Mouse (Mus musculus): ENCODE results near the gene Arf5. TPM values are rescaled to one million over a fixed set of nuclear protein-coding genes. Genes with fewer than 3 reads are reported as not detected.

The Arf5 gene
- total and polyA plus RNA-seq, 3 experiments = 92.8 to 292 TPM; not detected in 1

- peaks cover 12% of the 10 kb centered on the region for H3K79me2 ChIP-seq (ENCODE audit: control insufficient read depth, insufficient read depth, low read length, poor library complexity)
- no peak overlapping the region for H3K9ac ChIP-seq (ENCODE audit: control insufficient read depth, low read depth, low read length, poor library complexity, severe bottlenecking)
- DNase-seq (ENCODE audit: low read depth, low spot score) = no peak
- no peak overlapping the region for H3K27ac ChIP-seq (ENCODE audit: control insufficient read depth, low read depth, low read length)
- peaks cover 2 to 22% of the 10 kb centered on the region in 2 experiments; a peak in 3 of 4 replicates for H3K4me1 ChIP-seq (ENCODE audit: control insufficient read depth in 1 of 2, insufficient read depth in 2 of 2, low read length in 2 of 2)
- no peak overlapping the region for H3K4me3 ChIP-seq (ENCODE audit: control insufficient read depth in 1 of 2, insufficient read depth in 1 of 2, low read depth in 2 of 2, low read length in 2 of 2)
- no peaks in the 10 kb centered on the region for H3K27me3 ChIP-seq (ENCODE audit: control insufficient read depth in 1 of 2, insufficient read depth in 2 of 2, low read length in 2 of 2)
- no peak for TF ChIP-seq POLR2AphosphoS5 (IDR thresholded peaks at IDR 0.05; ENCODE audit: borderline replicate concordance, low read depth, low read length)
- TF ChIP-seq CTCF (IDR thresholded peaks at IDR 0.05 in 2 of 3, conservative IDR thresholded peaks at IDR 0.05 in 1 of 3; ENCODE audit: control insufficient read depth in 1 of 3, insufficient read depth in 1 of 3, low read depth in 2 of 3, low read length in 3 of 3, poor library complexity in 1 of 3, severe bottlenecking in 1 of 3) = no peak
- no peak for TF ChIP-seq MAZ (IDR thresholded peaks at IDR 0.05; ENCODE audit: low read depth, low read length)
- no peaks in the 10 kb centered on the region for H3K9me3 ChIP-seq (replicated peaks; ENCODE audit: insufficient read depth, low read length)
- peaks cover 0 to 12% of the 10 kb centered on the region in 2 experiments; a peak in 3 of 4 replicates for H3K36me3 ChIP-seq (ENCODE audit: control insufficient read depth in 1 of 2, insufficient read depth in 2 of 2, low read length in 2 of 2)
Measured at GRCm38 (mm10) chr6:28418449-28418848, 4.9 kb upstream of the Arf5 start.

GRCm38 (mm10) chr6:28419673-28420072, 3.7 kb upstream of the Arf5 start:
- Histone ChIP-seq H3K4me1 (ENCODE audit: control insufficient read depth in 1 of 2, insufficient read depth in 2 of 2, low read length in 2 of 2) (peaks cover 2 to 27% of the 10 kb centered on the region in 2 experiments), H3K9ac (ENCODE audit: control insufficient read depth, low read depth, low read length, poor library complexity, severe bottlenecking) (peak overlapping the region; percentile 23; the same call in 1 of the 2 replicates), H3K27ac (ENCODE audit: control insufficient read depth, low read depth, low read length) (0 out of 2 replicates have a peak overlapping the region, but pooled peaks have one; percentile 14), H3K9me3 (replicated peaks; ENCODE audit: insufficient read depth, low read length) (no peaks in the 10 kb centered on the region), H3K4me3 (ENCODE audit: control insufficient read depth in 1 of 2, insufficient read depth in 1 of 2, low read depth in 2 of 2, low read length in 2 of 2) (peak overlapping the region; percentile 15 to 82; a peak in 3 of 4 replicates), H3K27me3 (ENCODE audit: control insufficient read depth in 1 of 2, insufficient read depth in 2 of 2, low read length in 2 of 2) (no peaks in the 10 kb centered on the region), H3K79me2 (ENCODE audit: control insufficient read depth, insufficient read depth, low read length, poor library complexity) (peaks cover 13% of the 10 kb centered on the region), H3K36me3 (ENCODE audit: control insufficient read depth in 1 of 2, insufficient read depth in 2 of 2, low read length in 2 of 2) (peaks cover 0 to 14% of the 10 kb centered on the region in 2 experiments; a peak in 3 of 4 replicates)
- no peak for TF ChIP-seq MYB (IDR thresholded peaks at IDR 0.05; ENCODE audit: low read depth, low read length)
- no peak for TF ChIP-seq MAFK (IDR thresholded peaks at IDR 0.05; ENCODE audit: borderline replicate concordance, low read depth, low read length)
- TF ChIP-seq TAL1 (IDR thresholded peaks at IDR 0.05; ENCODE audit: low read length) = no peak
- no peak for TF ChIP-seq CTCF (IDR thresholded peaks at IDR 0.05 in 2 of 3, conservative IDR thresholded peaks at IDR 0.05 in 1 of 3; ENCODE audit: control insufficient read depth in 1 of 3, insufficient read depth in 1 of 3, low read depth in 2 of 3, low read length in 3 of 3, poor library complexity in 1 of 3, severe bottlenecking in 1 of 3)
- TF ChIP-seq EP300 (IDR thresholded peaks at IDR 0.05; ENCODE audit: low read depth in 1 of 2, low read length in 2 of 2) = peak in 1 of 2 experiments; percentile 28; a peak in 1 of 4 replicates
- TF ChIP-seq TCF12 (IDR thresholded peaks at IDR 0.05; ENCODE audit: low read depth, low read length) = peak; percentile 27; the same call in 1 of the 2 replicates
- no peak for TF ChIP-seq ELF1 (IDR thresholded peaks at IDR 0.05; ENCODE audit: low read depth, low read length)
- TF ChIP-seq SMC3 (IDR thresholded peaks at IDR 0.05; ENCODE audit: low read depth, low read length) = no peak
- no peak for TF ChIP-seq E2F4 (IDR thresholded peaks at IDR 0.05; ENCODE audit: borderline replicate concordance, low read depth, low read length)
- TF ChIP-seq MYC (IDR thresholded peaks at IDR 0.05; ENCODE audit: low read depth, low read length) = no peak
- TF ChIP-seq GATA1 (IDR thresholded peaks at IDR 0.05; ENCODE audit: low read depth, low read length) = peak; percentile 30; the same call in 1 of the 2 replicates
- TF ChIP-seq MXI1 (IDR thresholded peaks at IDR 0.05; ENCODE audit: low read depth, low read length) = peak; percentile 43; the same call in 1 of the 2 replicates
- peak; percentile 87 for TF ChIP-seq ETS1 (IDR thresholded peaks at IDR 0.05; ENCODE audit: low read depth, low read length)
- TF ChIP-seq MAZ (IDR thresholded peaks at IDR 0.05; ENCODE audit: low read depth, low read length) = no peak
- no peak for TF ChIP-seq USF1 (IDR thresholded peaks at IDR 0.05; ENCODE audit: low read depth, low read length)
- no peak for TF ChIP-seq UBTF (IDR thresholded peaks at IDR 0.05; ENCODE audit: borderline replicate concordance, insufficient read depth, low read depth, low read length)
- peak; percentile 70 for TF ChIP-seq SIN3A (IDR thresholded peaks at IDR 0.05; ENCODE audit: low read length)
- no peak for TF ChIP-seq POLR2A (IDR thresholded peaks at IDR 0.05; ENCODE audit: control insufficient read depth in 1 of 2, insufficient read depth in 1 of 2, low read depth in 1 of 2, low read length in 2 of 2, poor library complexity in 1 of 2)
- peak; percentile 66 for DNase-seq (ENCODE audit: low read depth, low spot score)

All from MEL (cell line).